Mouse (Mus musculus) bone marrow macrophage, adult 2 months (primary cell): ENCODE results near the gene Mthfs. TPM values are rescaled to one million over a fixed set of nuclear protein-coding genes. Genes with fewer than 3 reads are reported as not detected.

Source experiments
- H3K27ac ChIP-seq: 2 replicates; pipeline ENCODE4 v1.5.1; 2012; ENCODE audit warnings: low read depth, low read length; ENCODE audit not compliant: insufficient read depth
- H3K4me1 ChIP-seq: 2 replicates; pipeline ENCODE4 v1.6.1; 2012; ENCODE audit warnings: low read length; ENCODE audit not compliant: control insufficient read depth, insufficient read depth
- H3K4me3 ChIP-seq: 2 replicates; pipeline ENCODE4 v1.5.1; 2012; ENCODE audit warnings: mild to moderate bottlenecking, low read length, moderate library complexity; ENCODE audit not compliant: insufficient read depth
- CTCF ChIP-seq: IDR thresholded peaks from 2 replicates; pipeline ENCODE4 v1.5.1; 2012; ENCODE audit warnings: low read depth, mild to moderate bottlenecking, low read length, moderate library complexity
- POLR2A ChIP-seq: IDR thresholded peaks from 2 replicates; pipeline ENCODE4 v1.6.1; 2012; ENCODE audit warnings: mild to moderate bottlenecking, low read depth, low read length, borderline replicate concordance
- polyA plus RNA-seq: library from polyadenylated mRNA; stranded (reverse); fragments of >200 nt; gene quantifications from 2 replicates; pipeline ENCODE4 v1.2.4, GENCODE M21; 2012; ENCODE audit not compliant: missing spikeins, insufficient read depth, insufficient read length

The Mthfs gene
- polyA plus RNA-seq, 1 experiment = 50.4 TPM

DNA sequence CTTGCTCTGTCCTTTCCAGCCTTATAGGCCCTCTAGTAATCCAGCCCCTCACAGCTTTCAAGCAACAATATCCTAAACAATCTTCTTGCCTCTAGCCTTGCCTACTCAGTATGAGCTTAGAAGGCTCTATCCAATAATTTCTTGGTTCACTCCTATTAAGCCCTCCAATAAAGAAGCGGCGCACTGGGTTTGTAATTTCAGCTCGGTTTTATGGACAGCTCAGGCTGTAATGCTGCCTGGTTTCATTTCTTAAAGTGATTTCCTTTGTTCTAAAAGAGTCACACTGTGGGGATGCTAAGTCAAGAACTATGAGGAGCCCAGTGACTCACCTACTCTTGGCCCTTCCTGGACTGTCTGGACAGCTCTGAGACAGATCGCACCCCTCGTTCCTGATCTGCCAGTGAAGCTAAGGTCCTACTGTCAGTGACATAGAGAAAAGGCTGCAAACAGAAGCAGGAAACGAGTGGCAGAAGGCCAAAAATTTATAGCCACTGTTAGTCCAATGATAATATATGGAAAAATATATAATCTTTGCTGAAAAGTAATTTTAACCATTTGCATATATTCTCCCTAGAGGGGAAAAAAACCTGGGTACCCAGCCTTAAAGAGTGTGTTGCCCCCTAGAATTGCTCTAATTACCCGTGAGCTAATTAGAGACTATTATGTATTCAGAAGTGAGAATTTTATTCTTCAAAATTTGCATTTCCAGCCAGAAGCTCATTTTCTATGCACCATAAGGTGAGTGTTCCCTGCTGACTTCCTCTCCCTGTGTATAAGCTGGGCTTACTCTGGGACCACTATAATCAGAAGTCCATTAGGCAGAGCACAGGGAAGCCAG, 98.1 kb downstream of the Mthfs start:
- no peak overlapping the region for H3K4me3 ChIP-seq
- H3K4me1 ChIP-seq = peaks cover 4% of the 10 kb centered on the region
- TF ChIP-seq CTCF (no peak), POLR2A (no peak)
- no peak overlapping the region for H3K27ac ChIP-seq

GRCm38 (mm10) chr9:89309195-89309535, 98.7 kb downstream of the Mthfs start:
- no peak overlapping the region for H3K4me3 ChIP-seq
- peaks cover 4% of the 10 kb centered on the region for H3K4me1 ChIP-seq
- no peak for TF ChIP-seq POLR2A
- TF ChIP-seq CTCF = no peak
- no peak overlapping the region for H3K27ac ChIP-seq

- no peak overlapping the region for H3K4me3 ChIP-seq
- peaks cover 4% of the 10 kb centered on the region for H3K4me1 ChIP-seq
- TF ChIP-seq POLR2A (no peak), CTCF (no peak)
- H3K27ac ChIP-seq = no peak overlapping the region
These were observed 101.2 kb downstream of the Mthfs start for GRCm38 (mm10) chr9:89311649-89312048.

DNA sequence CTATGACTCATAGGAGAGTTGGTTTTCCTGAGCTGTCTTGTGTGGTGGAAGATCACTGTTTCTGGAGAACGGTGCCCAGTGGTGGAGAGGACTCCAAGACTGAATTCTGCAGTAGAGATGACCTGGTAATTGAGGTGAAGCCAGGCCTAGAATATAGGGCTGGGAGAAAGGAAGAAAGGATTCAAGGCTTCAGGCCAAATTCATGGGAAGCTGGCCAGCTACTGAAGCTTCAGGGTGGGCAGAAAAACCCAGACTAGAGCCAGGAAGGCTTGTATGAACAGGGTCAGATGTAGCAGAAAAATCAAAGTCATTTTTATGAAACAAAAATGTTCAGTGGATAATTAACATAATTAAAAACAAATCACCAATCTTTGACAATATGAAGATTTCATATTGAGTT, 163.3 kb downstream of the Mthfs start:
- TF ChIP-seq POLR2A = no peak
- no peak for TF ChIP-seq CTCF
- Histone ChIP-seq H3K4me1 (no peaks in the 10 kb centered on the region), H3K27ac (no peak overlapping the region), H3K4me3 (no peak overlapping the region)

DNA sequence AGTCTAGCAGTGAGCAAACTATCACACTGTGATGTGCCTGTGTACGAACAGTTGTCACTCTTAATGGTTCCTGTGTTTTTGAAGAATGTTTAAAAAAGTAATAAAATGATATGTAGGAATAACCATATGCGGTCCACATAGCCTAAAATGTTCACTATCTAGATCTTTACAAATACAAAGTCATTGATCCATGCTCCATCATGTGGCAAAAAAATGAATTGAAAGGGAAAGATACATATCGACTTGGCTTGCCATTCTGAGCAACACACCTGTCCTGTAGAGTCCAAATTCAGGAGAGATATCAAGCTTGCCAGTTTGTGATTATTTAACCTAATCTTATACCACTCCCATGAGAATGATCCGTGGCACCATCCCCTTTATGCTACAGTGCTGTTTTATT, 164.2 kb downstream of the Mthfs start:
- Histone ChIP-seq H3K27ac (no peak overlapping the region), H3K4me1 (no peaks in the 10 kb centered on the region), H3K4me3 (no peak overlapping the region)
- TF ChIP-seq POLR2A = no peak
- no peak for TF ChIP-seq CTCF

DNA sequence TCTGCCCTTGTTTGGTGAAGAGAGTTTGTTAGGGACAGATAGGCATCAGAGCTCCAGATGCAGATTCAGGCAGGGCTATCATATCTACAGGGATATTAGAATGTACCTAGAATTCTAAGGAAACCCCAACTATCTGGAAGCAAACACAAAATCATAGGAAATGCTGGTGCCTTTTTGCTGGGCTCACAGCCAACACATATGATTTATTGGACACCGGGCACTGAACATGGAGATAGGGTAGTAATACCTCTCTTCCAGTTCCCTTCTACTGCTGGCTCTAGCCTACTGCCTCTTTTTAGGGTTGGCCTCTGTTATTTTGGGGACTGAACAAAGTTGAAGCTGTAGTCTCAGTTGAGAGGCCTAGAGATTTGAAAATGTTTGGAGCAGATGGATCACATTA, 192.6 kb downstream of the Mthfs start:
- H3K27ac ChIP-seq = no peak overlapping the region
- H3K4me1 ChIP-seq = no peaks in the 10 kb centered on the region
- TF ChIP-seq POLR2A = no peak

More for the DNA sequence above, 192.6 kb downstream of the Mthfs start:
- no peak overlapping the region for H3K4me3 ChIP-seq

Other genes with a start within 250 kb of the Mthfs start
- not detected in 2 replicates for gene Trim43b, start 117.8 kb upstream of the Mthfs start, polyA plus RNA-seq
- 6.7 and 8.9 TPM in 2 replicates for gene Bcl2a1b, start 11.5 kb upstream of the Mthfs start, polyA plus RNA-seq
- gene Gm29094, start 11.3 kb upstream of the Mthfs start, polyA plus RNA-seq = not detected in 2 replicates